Mouse (Mus musculus) right cerebral cortex, postnatal 4 days (tissue): Measurements from ENCODE around the gene Slc6a8.

Experiments used
- DNase-seq: peaks from one replicate; pipeline ENCODE4 v3.0.0-alpha.2; 2022

The Slc6a8 gene

DNA sequence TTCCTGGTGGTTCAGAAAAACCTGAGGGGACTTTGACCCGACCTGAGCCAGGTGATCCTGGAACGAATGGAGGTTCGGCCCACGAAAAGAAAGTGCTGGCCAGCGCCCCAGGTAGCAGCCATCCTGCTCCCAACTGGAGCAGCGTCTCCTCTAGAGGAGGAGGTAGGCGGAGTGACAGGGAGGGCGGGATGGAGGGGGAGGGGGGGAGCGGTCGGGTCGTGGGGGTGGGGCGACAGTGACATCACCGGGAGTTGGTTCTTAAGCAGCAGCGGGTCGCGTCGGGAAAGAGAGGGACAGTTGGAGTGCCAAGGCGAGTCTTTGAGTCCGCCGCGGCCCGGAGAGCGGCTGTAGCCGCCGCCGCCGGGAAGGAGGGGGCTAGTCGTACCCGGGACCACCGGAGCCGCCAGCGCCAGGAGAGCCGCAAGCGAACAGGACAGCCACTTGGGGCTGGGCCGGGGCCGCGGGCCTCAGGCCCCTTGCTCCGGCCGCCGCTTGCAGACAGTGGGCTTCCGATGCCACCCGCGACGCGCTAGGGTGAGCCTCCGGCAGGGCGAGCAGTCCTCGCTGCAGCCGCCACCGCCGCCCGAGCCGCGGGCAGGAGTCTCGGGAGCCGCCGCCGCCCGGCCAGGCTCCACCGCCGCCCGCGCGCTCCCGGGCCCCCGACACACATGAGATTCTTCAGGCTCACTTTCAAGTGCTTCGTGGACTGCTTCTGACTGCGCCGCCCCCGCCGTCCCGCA is at the start of gene Slc6a8:
Gene Slc6a8, plus strand, starts transcription at position 272 of the 740 bp plus-strand sequence.
- DNase-seq, result peak; percentile 72

DNA sequence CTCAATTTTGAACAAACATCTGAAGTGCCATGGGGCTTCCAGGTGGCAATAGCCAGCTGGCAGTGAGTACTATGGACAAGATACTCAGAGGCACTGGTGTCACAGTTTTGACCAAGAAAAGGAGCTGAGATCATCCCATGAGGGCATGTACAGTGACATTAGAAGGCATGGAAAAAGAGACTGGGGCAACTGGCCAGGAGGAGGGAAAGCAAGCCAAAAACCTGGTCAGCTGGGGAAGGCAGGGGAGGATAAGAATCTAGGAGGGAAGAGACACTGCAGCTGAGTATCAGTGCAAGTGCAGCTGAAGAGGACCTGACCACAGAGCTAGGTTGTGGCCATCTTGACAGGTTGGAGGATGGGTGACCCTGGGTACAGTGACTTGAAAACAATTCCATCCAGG is 46.0 kb upstream of the Slc6a8 start:
- no peak for DNase-seq

DNA sequence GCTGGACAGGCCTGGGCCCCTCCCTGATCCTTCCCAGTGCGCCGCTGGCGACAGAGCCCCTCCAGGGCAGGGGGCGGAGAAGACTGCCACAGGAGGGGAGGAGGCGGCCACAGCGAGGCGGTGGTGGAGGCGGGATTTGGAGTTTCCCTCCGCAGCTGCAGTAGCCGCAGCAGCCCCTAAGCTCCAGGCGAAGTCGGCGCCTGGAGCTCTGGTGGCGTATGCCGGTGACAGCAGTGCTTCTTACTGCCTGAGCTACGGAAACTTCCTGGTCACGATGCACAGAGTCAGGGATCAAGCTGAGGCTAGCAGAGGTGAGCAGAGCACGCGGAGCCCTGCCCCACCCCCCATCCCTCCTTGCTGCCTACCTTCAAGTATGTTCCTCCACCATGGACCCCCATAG is 37.5 kb upstream of the Slc6a8 start:
- DNase-seq, result no peak

DNA sequence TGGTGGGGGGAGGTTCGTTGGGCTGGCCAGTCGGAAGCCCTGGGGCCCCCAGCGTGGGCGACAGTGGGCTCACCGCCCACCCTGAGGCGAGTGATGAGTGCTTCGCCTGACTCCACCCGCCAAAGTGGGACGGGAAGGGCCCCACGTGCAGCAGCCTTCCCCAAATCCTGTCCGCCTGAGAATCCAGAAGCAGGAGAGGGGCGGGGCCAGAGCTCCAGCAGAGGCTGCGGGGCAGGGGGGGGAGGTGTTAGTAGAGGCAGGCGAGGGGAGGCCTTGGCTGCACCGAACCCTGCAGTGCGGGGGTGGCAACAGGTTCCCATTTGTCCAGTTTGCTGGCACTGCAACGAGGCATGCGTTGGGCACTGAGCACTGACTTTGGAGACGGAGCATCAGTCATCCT is 35.5 kb upstream of the Slc6a8 start:
- DNase-seq, result no peak

DNA sequence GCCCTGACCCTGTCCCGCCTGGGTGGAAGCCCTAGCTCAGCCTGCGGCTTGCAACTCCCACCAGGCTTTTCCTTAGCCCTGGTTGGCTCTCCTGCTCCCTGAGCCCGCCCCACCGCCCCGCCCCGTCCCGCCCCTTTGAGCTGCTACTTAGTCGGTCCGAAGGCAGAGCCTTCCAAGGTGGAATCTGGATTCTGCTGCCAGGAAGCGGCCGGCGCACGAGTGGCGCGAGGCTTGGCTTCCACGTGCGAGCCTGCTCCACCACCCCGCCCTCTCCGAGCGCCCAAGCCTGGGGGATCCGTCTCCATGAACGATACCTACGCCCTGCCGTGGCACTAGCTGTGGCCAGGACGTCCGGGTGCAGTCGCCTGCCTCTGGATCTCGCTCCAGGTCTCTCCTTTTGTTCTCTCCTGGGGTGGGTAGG is 33.7 kb upstream of the Slc6a8 start, which contains the start of gene Dusp9:
Gene Dusp9, plus strand, starts transcription at position 165 of the 421 bp plus-strand sequence.
- DNase-seq, result no peak

DNA sequence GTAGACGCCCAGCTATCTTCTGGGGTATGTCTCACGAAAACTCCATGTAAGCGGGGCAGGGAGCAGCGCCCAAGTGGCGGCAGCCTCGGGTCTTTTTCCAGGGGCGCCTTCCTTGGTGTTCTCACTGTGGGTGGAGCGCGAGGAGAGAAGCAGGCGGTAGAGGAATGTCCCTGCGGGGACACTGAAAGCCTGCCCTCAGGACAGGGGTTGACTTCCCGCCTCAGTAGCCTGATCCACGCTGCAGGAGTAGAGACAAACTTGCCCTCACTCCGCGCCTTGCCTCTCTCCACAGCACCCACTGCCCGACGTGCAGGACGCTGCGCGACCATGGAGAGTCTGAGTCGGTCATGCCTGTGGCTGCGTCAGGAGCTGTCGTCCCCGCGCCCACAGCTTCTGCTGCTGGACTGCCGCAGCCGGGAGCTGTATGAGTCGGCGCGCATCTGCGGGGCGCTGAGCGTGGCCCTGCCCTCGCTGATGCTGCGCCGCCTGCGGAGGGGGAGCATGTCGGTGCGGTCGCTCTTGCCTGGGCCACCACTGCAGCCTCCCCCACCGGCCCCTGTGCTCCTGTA is 33.0 kb upstream of the Slc6a8 start:
- DNase-seq, result no peak

DNA sequence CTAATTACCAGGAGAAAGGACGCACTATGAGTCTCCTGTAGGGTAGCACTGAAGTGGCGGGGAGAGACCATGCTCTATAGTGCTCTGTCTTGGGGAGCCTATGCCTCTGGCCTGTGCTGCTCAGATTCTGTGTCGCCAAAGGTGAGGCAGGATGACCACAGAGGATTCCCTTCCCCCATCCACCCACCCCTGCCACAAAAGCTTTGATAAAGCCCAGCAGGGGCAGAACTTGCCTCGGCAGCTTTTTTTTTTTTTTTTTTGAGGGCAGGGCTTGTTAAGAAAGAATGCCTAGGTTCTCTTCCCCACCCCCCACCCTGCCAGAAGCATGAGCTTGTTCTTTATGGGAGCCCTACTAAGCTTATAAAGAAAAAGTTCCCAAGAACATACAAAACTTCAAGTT is 27.8 kb upstream of the Slc6a8 start:
- no peak for DNase-seq

DNA sequence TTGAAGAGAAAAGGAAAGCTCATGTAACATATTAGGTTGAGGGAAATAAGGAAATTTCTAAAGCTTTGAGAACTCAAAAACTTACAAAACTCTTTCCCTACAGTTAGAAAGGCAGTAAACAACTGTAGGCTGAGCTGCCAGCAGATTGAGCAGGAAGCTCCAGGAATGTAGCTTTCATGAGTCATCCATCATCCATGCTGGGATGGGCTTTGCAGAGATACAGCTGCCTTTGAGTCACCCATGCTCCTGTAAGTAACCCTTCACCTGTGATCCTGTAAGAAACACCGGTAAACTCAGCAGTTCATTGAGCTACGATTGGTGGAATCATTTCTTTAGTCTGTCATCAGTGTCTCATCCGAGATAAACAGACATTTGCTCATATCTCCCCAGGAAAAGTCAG is 22.1 kb upstream of the Slc6a8 start:
- no peak for DNase-seq

DNA sequence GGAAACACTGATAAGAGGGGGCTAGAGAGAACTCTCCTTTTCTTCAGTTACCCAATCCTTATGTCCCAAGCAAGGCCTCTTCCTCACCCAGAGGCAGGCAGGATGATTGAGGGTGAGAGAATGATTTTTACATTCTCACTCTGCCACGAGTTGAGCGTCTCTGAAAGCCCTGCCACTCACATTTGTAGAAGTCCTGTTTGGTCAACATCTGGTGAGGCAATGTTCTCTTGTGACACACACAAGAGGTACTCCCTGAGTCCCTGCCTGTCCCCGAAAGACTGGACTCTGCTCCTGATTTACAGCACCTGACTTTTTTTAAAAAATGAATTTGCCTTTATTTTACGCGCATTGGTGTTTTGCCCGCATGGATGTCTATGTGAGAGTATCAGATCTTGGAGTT is 19.6 kb upstream of the Slc6a8 start:
- no peak for DNase-seq

DNA sequence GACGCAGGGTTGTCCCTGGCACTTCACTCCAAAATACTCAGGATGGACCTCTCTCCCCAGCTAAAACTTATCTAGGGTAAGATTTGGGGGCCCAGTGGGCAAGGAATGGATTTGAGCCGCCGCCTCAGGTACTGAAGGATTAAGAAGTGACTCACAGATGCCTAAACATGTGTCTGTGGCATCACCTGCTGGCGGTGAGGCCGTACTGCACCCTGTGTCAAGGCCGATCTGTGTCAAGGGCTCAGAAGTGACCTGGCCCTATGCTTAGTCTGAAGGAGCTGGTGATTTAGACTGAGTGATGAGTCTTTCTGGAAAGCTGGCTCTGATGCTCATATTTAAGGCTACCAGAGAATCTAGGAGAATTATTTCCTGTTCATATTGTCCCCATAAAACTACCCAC is 18.8 kb upstream of the Slc6a8 start:
- peak; percentile 61 for DNase-seq

DNA sequence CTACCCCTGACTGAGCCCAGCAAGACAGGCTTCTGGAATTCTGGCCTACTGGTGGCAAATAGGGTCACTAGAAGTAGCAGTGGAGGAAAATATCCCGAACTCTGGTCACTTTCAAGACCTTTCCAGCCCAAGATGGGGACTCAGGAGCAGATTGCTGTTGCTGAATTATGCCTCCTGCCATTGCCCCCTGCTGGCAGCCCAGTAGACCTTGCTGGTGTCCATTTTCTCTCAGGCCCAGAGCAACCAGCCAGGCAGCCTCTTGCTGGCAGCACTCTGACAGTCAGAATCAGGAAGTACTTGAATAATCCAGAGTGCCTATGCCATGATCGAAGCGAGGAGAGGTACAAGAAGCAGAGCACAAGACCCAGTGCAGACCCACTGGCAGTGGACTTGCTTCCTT is 17.4 kb upstream of the Slc6a8 start:
- peak; percentile 28 for DNase-seq

DNA sequence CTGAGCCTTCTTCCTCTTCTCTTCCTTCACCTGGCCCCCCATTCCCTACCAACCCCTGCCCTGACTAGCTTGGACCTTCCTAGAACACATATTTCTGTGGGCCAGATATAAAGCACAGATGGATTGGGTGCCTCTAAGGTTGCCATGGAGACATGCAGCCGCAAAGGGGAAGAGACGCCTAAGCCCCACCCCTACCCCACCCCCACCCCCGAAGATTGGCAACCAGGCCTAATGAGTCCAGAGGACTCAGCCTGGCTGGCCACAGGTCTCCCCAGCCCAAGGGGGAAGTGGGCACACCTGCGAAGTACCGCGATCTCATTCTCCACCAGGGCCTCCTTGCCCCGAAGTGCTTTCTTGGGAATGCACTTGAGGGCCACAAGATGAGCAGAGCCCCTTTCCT is 14.6 kb upstream of the Slc6a8 start:
- DNase-seq, result no peak

DNA sequence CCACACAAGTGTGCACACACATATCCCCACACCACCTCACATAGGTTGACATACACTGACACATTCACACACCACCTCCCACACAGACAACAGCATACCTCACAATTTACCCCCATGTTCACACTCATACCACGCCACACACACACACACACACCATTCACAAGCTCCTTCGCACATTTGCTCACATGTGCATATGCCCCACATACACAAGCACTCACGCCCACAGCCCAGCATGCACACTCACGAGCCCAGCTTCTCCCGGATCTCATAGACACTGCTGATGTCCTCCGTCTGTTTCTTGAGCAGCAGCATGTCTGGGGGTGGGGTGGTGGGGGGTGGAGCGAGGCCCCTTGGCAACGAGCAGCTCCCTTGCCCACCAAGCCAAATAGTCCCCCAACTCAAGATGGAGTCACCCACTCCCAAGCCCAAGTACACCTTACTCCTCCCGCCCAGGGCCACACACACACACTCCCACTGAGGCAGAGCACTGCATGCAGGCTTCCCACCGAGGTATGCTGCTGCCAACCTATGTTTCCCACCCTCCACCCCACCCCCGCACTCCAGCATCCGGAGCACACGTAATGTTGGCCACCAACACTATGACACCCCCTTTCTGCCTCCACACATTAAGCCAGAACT is 13.9 kb upstream of the Slc6a8 start:
- peak; percentile 14 for DNase-seq

DNA sequence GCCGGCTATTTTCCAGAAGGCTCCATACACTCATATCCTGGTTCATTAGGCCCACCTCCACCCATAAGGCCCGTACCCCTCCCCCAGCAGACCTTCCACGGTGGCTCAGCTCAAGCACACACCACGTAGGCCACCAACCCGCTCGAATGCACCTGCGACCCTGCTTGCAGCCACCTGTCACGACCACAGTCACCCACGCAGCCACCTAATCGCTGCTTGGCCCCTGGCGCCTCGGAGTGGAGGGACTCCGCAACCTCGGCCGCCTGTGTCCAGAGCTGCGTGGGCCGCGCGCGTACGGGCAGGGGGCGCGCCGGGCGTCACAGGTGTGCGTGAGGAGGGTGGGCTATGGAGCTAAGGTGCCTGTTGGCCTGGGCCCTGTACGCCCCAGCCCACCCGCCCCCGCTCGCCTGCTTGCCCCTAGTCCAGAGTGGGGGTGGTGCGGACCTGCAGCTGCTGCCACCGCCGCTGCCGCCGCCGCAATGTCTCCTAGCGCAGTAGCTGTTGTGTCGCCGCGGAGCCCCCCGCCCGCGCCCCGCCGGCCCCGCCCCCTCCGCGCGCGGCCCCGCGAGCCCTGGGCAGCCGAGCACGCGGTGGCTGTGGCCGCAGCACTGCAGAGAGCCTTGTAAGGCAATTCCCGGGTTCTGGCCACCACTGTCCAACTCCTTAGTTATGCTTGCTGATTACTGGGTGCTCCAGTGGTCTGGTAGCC is 13.2 kb upstream of the Slc6a8 start, which contains the start of gene Pnck:
Gene Pnck, minus strand, starts transcription at position 543 of the 709 bp plus-strand sequence.
- DNase-seq, result peak; percentile 52

DNA sequence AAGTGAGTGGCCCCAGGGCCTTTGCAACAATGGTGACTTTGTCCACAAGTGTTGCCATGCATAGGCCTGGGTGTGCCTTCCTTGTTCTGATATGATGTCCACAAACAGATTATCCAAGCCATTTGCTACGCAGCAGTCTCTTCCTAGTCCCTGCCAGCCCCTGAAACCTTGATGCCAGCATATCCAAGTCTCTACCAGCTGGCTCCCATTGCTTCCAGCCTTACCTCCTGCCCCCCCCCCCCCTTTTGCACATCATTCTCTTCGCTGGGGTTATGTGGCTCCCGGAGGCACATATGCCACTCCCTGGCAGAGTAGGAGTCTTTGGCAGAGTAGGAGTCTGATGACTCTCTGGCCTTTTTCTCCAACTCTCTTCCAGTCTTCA is 12.7 kb upstream of the Slc6a8 start:
- no peak for DNase-seq

DNA sequence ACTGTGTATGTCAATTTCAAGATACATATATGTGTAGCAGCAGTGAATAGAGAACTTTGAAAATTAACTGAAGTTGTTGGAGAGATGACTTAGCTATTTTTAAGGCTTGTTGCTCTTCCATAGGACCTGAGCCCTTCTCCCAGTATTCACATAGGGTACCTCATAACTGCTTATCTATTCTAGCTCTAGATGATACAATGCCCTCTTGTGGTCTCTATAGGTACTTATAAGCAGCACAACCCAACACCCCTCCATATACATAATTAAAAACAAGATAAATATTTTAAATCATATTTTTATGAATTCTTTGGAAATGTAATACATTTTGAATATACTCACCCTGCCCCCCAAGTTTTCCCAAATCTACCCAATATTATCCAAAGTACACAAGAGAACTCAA is 9.8 kb upstream of the Slc6a8 start:
- no peak for DNase-seq

DNA sequence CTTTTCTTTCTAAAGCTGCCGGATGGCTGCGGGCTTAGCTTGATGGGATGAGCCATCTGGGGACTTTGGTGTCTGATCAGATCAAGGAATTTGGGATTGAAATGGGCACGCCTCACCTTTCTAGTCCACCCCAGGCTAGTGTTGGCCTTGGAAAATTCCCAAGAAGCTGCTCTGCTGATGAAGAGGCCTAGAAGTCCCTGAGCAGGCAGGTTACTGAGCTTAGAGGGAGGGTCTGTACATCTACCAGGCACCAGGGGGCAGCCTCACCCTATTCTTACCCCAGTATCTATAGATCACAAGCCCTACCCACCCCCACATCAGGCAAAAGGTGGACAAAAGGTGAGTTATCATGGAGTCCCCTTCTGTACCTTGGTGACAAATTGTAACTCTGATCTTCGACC is 919 bp upstream of the Slc6a8 start:
- DNase-seq, result peak; percentile 30

DNA sequence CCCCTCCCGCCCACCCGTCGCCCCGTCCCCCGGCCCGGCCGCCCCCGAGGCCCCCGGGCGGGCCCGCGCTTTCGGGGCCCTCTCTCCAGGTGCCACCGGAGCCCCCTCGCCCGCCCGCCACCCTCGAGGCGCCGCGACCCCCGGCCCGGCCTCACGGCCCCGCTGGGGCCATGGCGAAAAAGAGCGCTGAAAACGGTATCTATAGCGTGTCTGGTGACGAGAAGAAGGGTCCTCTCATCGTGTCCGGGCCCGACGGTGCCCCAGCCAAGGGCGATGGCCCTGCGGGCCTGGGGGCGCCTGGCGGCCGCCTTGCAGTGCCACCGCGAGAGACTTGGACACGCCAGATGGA is 643 bp downstream of the Slc6a8 start:
- no peak for DNase-seq

DNA sequence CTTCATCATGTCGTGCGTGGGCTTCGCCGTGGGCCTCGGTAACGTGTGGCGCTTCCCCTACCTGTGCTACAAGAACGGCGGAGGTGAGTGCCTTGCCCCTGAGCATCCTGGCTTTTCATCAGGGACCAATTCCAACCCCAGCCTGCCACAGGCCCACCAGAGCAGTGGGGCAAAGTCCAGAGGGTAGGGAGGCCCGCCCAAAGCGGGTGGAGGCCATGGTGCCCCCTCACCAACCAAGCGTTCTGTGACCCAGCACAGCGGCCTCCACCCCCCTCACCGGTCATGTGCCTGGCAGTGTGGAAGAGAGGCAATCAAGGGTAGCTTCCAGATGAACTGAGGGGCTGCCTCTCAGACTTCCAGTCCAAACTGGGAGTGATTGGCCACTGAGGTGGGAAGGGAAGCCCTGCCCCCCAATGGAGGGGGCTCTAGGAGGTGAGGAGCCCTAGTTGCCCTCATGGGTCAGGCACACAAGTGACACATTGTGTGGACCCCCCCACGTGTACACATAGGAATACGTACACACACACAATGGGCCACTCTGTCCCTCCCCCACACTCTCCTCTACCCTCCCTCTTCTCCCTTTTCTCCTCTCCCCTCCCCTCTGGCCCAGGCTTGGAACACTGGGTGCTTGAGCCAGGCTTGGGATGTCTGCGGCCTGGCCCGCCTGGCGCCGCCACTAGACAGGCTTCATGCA is 1.2 kb downstream of the Slc6a8 start:
- no peak for DNase-seq

DNA sequence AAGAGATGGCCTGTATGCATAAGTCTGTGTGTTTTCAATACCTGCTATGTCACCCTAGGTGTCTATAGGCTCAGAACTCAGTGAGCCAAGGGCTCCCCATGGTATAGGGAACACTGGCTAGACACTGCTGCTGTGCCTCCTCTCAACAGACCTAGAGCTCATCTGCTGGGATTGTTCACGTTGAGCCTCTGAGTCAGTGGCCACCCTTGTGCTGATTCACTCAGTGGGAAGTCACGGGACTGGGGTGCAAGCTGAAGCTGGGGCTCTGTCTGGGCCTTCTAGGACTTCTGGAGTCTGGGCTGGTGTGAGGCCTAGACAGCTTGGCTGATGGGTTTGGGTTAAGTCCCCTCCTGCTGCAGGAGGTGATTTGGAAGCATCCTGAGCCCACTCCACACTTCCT is 2.3 kb downstream of the Slc6a8 start:
- no peak for DNase-seq

DNA sequence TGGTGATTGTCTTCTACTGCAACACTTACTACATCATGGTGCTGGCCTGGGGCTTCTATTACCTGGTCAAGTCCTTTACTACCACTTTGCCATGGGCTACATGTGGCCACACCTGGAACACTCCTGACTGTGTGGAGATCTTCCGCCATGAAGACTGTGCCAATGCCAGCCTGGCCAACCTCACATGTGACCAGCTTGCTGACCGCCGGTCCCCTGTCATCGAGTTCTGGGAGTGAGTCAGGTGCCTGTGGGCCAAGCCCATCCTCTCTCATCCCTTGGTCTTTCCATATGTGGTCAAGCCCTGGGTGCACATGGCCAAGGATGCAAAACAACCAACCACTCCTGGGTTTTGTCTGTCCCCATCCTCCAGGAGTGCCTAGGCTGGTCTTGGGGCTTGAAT is 3.7 kb downstream of the Slc6a8 start:
- DNase-seq, result no peak

DNA sequence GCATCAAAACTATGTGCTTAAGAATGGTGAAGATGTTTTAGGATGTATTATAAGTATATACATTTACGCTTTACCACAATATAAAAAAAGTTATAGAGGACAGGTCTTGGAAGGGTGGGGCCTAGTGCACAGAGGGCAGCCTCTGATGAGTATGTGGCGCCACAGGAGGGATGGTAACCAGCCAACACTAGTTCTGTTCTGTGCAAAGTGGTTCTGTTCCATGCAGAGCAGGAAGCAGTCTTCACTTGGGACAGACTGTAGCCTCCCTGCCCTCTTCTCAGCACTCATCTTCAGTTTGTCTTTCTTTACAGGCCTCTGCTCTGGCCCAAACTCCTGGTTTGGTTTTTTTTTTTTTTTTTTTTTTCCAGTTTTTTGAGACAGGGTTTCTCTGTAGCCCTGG is 11.2 kb downstream of the Slc6a8 start:
- DNase-seq, result no peak

DNA sequence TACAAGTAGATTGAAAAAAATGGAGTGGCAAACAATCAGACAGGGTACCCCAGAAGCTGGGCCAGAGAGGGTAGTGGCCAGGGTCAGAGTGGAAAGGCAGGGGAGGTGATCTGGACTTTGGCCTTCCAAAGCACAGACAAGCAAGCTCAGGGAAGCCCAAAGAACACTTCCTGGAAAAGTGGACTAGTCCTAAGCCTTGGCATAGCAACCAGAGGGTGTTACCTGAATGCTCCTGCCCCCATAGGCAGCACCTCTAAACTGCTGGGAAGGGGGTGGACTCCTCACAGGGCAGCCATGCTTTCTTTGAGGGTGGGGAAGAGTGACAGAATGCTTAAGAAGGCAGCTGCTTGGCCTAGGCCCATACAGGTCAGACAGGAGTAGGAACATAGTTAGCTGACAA is 12.0 kb downstream of the Slc6a8 start:
- DNase-seq, result no peak
